Mouse (Mus musculus) heart, postnatal 10 days (tissue): ENCODE data around the gene Gm49320. TPM values are rescaled to one million over a fixed set of nuclear protein-coding genes. Genes with fewer than 3 reads are reported as not detected.
A peak's percentile ranks its signal among the peaks of the same experiment; 100 is the strongest.

Experiments used
- DNase-seq, 2 experiments: peaks; one replicate each; pipeline ENCODE4 v3.0.0; 2021
- intact Hi-C: fragments of 180-260 bp; cut with DNase I; formaldehyde crosslinking; loops from one replicate; pipeline ENCODE4 v1.15.1; 2025
- total RNA-seq, 2 experiments: library from RNA; stranded (reverse); gene quantifications; 2 replicates each; pipeline ENCODE4 v1.2.3; 2021

Gm49320 gene
- under 1 TPM in 1 of 2 experiments, not detected in 1; 0.57 TPM for total RNA-seq

- intact Hi-C loops: loop anchor here (2.0 kb wide), 1 partner anchor 14 kb away; the partner anchor contains the start of gene Snapc2
Measured at GRCm38 (mm10) chr8:4238434-4239192, at the start of gene Gm49320, which contains the start of gene Map2k7. TSS of gene Gm49320 (plus strand) at chr8:4238865. TSS of gene Map2k7 (plus strand) at chr8:4238740.

GRCm38 (mm10) chr8:4189031-4189722, 49.5 kb upstream of the Gm49320 start:
- intact Hi-C loops: no loop called here
- DNase-seq: no peak

More at GRCm38 (mm10) chr8:4238434-4239192, at the start of gene Gm49320, which contains the start of gene Map2k7:
- peak; percentile 100 for DNase-seq

DNA sequence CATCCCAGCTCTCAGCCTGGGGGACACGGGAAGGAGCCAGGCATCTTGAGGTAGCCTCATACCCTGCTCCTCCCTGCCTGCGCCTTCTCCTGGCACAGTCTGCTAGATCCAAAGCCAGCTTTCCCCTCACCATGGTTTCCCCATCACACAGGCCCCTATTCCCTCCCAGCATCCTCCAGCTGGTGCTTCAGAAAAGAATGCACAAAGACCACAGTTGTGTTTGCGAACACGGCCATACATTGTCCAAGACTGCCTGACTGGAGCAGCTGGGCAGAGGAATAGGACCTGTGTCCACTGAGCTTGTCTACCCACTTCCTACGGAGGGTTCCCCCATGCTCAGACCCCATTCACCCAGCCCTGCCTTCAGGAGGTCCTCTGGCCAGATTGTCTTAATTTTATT, 46.4 kb upstream of the Gm49320 start:
- DNase-seq: no peak
- intact Hi-C loops: loop anchor here (5.0 kb wide), 2 partner anchors 130 to 180 kb away; no protein-coding TSS in a partner anchor

DNA sequence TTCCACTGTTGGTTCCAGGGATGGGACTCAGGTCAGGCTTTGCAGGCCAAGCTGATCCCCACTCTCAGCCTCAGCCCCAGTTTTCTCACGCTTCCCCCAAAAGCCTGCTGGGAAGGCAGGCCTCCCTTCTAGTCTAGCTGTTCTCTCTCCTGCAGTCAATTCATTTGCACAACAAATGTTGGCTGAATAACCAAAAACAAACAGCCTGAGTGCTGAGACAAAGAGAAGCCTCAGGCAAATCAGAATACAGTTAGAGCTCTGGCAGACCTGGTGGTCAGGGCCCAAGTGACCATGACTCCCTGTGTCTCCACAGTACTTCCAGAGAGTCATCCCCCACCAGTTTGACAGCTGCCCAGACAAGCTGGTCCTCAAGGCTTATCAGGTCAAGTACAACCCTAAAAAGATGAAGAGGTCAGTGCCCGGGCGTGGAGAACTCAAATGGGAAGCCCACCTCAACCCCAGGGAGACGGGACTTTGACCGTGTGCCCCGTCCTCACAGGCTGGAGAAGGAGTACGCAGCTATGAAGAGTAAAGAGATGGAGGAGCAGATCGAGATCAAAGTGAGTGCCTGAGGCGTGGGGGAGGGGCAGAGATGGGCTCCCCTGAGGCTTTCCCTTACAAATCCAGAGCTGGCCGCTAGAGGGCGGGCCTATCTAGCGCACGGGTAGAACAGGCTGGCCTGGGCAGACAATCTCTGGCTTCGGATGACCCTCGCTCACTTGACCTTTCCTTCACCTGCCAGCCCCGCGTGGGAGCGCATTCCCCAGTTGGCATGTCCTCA, 45.7 kb upstream of the Gm49320 start:
- DNase-seq: peak; percentile 87 to 92
- intact Hi-C loops: loop anchor here (5.0 kb wide), 2 partner anchors 129 to 179 kb away; no protein-coding TSS in a partner anchor

GRCm38 (mm10) chr8:4193588-4193894, 45.1 kb upstream of the Gm49320 start:
- intact Hi-C loops: loop anchor here (5.0 kb wide), 2 partner anchors 129 to 179 kb away; no protein-coding TSS in a partner anchor
- no peak for DNase-seq

DNA sequence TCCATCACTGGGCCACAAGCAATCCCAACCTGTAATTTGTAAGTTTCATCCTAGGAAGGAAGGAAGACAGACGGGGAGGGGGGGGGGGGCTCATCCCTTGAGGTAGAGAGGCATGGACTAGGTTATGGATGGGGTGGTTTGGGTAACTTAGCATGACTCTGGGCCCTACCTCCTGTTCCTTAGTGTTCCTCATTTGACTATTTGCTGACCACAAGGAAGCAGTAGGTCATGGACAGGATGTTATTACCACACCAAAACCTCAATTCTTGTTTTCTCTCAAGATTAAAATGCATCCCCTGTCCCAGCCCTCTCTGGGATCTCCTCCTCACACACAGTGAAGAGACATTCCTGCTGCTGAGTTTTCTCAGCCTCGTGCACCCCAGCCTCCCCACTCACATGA, 37.3 kb upstream of the Gm49320 start:
- DNase-seq: no peak
- intact Hi-C loops: no loop called here

DNA sequence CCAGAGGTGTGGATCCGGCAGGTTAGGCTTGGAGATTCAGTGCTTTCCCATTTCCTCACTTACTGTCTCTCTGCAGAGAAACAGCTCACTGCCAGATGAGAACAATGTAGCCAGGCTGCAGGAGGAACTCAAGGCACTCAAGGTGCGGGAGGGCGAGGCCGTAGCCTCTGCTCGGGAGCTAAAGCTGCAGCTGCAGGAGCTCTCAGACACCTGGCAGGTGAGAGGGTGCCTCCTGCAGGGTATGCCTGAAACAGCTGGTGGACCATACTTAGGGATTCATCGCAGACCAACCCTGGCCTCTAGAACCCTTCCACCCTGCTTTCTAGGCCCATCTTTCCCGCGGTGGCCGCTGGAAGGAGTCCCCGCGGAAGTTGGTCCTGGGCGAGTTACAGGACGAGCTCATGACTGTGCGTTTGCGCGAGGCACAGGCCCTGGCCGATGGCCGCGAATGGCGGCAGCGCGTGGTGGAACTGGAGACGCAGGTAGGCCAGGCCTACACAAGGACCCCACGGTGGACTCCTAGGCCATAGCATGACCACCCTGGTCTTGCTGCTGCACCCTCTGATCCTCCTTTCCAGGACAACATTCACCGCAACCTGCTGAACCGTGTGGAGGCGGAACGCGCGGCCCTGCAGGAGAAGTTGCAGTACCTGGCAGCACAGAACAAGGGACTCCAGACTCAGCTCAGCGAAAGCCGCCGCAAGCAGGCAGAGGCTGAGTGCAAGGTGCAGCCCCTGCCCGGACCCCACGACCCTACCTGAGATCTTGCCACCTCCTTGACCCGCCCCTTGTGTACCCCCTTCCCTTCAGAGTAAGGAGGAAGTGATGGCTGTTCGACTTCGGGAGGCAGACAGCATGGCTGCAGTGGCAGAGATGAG, 33.2 kb upstream of the Gm49320 start:
- no peak for DNase-seq
- intact Hi-C loops: no loop called here

DNA sequence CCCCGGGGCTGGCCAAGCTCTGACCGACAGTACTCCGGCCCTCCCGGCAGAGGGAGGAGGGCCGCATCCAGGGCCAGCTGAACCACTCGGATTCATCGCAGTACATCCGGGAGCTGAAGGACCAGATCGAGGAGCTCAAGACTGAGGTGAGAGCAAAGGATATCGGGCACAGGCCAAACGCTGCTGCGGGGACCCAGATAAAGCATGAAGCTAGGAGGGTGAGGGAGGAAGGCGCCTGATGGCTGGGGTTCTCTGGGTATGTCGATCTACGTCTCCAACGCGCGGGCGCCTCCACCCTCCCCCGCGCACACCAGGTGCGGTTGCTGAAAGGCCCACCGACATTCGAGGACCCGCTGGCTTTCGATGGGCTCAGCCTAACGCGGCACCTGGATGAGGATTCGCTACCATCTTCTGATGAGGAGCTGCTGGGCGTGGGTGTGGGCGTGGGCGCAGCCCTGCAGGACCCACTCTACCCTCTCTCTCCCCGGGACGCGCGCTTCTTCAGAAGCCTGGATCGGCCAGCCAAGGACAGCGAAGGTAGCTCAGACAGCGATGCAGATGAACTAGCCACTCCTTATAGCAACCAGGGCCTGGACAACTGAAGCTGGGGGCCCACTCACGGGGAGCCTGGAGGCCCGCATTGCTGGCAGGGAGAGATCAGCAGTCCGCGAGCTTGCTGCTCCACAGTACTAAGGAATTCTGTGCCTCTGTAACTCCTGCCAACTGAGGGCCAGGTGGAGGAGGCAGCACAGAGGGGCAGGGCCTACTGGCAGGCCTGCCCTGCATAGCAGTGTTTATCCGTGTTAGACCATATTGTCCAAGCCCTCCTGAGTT, 32.3 kb upstream of the Gm49320 start:
- no peak for DNase-seq
- intact Hi-C loops: no loop called here

DNA sequence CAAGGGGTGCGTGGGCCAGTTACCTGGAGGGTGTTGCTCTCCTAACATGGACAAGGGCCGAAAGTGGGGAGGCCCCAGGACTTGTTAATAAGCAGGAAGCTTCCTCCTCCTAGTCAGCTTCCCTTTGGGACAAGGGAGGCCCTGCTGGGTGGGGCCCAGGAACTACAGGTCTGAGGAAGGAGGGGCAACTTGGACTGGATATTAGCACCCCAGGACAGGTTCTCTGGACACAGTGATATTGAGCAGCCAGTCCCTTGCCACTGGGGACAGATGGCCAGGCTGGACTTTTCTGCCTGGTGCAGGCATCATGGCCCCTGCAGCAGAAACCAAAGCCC, 31.7 kb upstream of the Gm49320 start:
- intact Hi-C loops: no loop called here
- no peak for DNase-seq

GRCm38 (mm10) chr8:4211097-4211496, 27.6 kb upstream of the Gm49320 start:
- intact Hi-C loops: no loop called here
- no peak for DNase-seq

- intact Hi-C loops: no loop called here
- DNase-seq: no peak
Measured at GRCm38 (mm10) chr8:4212809-4213209, 25.9 kb upstream of the Gm49320 start.

DNA sequence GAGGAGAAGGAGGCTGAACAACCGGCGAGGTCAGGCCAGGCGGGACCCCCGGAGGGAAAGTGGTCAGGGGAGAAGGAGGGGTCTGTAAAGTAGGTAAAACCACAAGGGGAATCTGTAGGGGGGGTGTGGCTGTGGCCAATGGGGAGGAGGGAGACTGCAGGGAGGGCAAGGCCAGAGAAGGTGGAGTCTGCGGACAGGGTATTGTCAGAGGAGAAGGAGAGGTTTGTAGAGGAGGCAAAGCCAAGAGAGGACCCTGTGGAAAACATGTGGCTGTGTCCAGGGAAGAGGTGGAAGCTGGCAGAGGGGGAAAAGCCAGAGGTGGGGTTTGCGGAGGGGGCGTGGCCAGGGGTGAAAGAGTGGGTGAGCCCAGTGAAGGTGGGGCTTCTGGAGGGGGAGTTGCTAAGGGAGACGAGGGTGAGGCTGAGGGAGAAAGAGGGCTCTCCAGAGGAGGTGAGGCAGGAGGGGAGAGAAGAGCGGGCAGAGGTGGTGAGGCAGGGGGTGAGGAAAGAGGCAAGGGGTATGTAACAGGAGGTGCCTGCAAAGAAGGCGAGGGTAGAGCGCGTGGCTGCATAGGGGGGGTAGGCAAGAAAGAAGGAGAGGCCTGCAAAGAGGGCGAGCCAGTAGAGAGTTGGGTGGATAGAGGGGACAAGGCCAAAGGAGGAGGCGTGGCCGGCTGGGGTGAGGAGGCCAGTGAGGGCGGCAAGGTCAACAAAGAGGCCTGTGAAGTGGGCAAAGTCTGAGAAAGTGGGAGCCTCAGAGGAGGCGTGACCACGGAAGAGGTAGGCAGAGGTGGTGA, 25.3 kb upstream of the Gm49320 start:
- DNase-seq: peak; percentile 42 to 57
- intact Hi-C loops: no loop called here

- intact Hi-C loops: no loop called here
- peak; percentile 39 to 49 for DNase-seq
Measured at GRCm38 (mm10) chr8:4214006-4214980, 24.4 kb upstream of the Gm49320 start.

DNA sequence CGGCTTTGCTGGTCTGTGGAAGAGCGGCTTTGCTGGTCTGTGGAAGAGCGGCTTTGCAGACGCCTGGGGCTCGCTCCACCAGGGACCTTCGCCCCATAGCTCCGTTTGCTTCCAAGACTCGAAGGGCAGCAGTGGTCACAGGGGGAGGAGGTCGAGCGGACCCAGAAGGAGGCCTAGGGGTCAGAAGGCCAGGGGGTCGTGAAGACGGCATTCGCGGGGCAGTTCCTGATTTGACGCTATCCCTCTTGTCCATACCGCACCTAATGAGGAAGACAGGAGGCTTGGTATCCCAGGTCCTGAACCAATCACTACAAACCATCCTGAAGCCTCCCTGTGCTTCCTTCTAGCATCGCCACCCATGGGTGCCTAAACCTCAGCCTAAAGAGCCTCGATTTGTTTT, 22.4 kb upstream of the Gm49320 start:
- no peak for DNase-seq
- intact Hi-C loops: no loop called here

- peak in 1 of 2 experiments; percentile 4 for DNase-seq
- intact Hi-C loops: no loop called here
Measured at GRCm38 (mm10) chr8:4216791-4217621, 21.7 kb upstream of the Gm49320 start, which contains the start of gene Prr36. TSS of gene Prr36 (minus strand) at chr8:4217459.

DNA sequence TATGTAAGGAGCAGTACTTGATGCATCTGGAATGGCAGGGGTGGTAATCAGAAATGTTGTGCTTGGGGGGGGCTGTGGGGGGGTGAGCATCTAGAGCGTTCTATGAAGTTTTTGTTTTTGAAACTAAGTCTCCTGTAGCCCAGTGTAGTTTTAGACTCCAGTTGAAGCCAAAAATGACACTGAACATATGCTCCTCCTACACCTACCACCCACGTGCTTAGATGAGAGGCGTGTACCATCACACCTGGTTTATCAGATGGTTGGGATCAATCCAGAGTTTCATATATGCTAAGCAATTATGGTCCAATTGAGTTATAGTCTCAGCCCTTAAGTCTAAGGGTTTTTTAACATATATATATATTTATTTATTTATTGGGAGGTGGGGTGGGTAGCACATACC, 19.0 kb upstream of the Gm49320 start:
- DNase-seq: no peak
- intact Hi-C loops: no loop called here
